Mouse (Mus musculus): ENCODE measurements around the gene Dmc1. TPM values are rescaled to one million over a fixed set of nuclear protein-coding genes. Genes with fewer than 3 reads are reported as not detected.

Dmc1 gene
- total RNA-seq, 2 experiments from 2014 or later = 0.79 to 1.3 TPM

DNA sequence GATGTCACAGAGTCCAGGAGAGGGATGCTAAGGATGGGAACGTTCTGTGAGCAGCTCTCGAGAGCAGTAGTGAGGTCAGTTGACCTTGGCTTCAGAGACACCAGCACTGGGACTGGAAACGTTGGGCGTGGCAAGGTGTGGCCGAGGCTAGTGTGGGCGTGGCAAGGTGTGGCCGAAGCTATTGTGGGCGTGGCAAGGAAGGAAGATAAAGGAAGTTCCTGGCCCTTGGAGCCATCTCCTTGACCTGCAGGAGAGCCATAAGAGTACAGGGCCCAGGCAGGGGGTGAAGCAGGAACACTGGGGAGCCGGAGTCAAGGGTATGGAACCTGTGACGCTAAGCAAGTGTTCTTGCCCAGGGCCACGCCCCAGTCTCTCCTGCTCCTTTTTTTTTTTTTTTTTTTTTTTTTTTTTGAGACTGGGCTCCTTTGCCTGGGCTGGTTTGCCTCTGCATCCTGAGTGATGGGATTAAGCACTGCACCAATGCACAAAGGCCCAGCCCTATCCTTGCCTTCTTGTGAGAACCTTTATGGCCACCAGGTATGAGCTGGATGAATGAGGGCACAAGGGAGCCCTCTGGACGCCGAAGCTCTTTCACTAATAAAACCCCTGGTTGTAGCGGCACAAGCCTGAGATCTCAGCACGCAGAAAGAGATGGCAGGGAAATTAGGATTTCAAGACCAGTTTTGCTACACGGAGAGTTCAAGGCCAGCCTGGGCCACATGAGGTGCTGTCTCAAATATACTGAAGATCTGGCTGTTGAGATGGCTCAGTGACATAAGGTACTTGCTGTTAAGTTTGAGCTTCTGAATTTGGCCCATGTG, 85.3 kb downstream of the Dmc1 start:
- Histone ChIP-seq H3K27ac (no peak overlapping the region), H3K4me3 (no peak overlapping the region)
- no peak for DNase-seq (ENCODE audit: low spot score in 2 of 2)
- no peak for TF ChIP-seq CTCF (conservative IDR thresholded peaks at IDR 0.05)

DNA sequence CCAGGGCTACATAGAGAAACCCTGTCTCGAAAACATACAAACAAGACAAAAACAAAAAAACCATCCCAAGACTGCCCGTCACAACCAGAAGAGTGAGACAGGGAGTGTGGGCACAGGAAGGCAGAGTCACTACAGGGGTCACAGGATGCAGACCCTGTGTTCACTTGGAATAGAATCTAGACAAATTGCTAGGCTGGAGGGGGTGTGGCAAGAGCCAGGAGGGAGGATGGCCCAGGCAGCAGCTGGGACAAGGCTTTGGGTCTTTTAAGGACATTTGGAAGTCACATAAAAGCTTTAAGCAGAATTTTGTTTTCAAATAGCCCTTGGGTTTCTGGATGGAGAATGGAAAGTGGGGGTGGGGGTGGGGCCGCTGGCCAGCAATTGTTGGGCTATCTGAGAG, 86.3 kb downstream of the Dmc1 start:
- no peak overlapping the region for H3K27ac ChIP-seq
- TF ChIP-seq CTCF (conservative IDR thresholded peaks at IDR 0.05) = no peak
- no peak overlapping the region for H3K4me3 ChIP-seq
- DNase-seq (ENCODE audit: low spot score in 2 of 2) = no peak

DNA sequence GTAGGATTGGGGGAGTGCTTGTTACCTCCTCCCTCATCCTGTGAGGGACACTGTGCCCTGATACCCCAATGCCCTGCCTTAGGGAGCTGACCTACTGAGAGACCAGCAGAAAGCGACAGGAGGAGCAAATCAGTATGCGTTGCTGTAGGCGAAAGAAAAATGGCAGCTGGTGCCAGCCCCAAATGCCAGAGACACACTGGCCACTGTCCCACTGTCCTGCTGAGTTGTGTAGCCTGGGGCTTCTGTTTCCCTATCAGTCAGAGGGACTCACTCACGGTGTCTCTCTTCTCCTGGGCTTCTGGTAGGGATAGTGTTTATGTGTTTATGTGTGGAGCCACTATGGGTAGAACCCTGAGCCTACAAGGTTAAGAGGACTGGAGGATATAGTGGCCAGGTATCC, 87.2 kb downstream of the Dmc1 start:
- DNase-seq (ENCODE audit: low spot score in 2 of 2) = no peak
- Histone ChIP-seq H3K27ac (no peak overlapping the region), H3K4me3 (no peak overlapping the region)
- TF ChIP-seq CTCF (conservative IDR thresholded peaks at IDR 0.05) = no peak

DNA sequence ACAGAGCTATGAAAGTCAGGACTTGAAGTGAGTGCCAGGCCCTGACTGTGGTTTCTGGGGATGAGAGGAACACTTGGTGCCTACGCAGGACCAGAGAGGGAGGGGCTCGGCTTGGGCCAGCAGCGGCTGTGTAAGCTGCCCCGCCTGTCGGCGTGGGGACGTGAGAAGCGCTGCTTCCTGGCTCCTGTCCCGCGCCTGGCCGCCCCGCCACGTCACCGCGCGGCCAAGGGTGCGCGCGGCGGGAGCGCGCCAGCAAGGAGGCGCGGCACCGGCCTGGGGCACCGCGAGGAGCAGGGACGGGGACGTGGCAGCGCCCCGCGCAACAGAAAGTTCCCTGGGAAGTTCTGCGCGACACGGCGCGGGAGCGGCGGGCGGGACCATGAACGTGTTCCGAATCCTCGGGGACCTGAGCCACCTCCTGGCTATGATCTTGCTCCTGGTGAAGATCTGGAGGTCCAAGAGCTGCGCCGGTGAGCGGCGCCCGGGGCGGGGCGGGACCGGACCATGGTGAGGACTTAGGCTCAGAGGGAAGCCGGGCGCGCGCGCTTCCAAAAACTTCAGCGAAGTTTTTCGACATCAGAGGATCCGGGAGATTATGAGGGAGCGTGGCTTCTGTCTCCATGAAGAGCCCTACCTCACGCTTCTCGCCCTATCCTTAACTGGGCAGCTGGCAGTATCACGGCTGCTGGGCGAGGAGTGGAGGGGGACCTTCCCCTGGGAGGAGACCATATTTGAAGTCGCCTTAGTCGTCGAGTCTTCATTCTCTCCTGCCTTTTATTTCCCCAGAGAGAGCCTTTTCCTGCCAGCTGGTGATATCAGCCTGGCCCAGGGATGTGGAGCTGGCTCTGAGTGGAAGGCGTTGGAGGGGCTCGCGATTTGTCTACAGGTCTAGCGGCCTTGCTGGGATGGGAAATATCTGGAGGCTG, 88.5 kb downstream of the Dmc1 start, which contains the start of gene Kdelr3:
TSS of gene Kdelr3 (plus strand) at position 241 of the 926 bp plus-strand sequence.
- TF ChIP-seq CTCF (conservative IDR thresholded peaks at IDR 0.05) = no peak
- peak within 1 kb of the TSS; percentile 57 for H3K4me3 ChIP-seq
- H3K27ac ChIP-seq = no peak within 1 kb of the TSS
- no peak for DNase-seq (ENCODE audit: low spot score in 2 of 2)

DNA sequence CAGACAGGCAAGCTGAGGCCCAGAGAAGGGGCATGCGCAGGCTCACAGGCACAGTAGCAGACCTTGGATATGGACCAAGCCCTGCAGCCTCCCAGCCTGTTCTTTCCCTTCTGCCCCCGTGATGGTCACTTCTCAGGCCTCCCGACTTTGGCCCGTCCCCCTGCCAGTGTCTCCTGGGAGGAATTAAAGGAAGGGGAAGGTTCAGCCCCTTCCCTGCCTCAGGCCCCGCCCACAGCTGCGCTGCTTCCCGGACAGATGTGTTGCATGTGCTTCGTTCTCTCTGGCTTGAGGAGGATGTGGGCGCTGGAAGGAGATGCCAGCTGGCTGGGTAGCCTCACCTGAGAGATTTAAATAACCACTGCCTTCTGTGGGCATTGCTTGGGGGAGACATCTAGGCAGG, 91.0 kb downstream of the Dmc1 start:
- TF ChIP-seq CTCF (conservative IDR thresholded peaks at IDR 0.05) = no peak
- no peak overlapping the region for H3K27ac ChIP-seq
- H3K4me3 ChIP-seq = no peak overlapping the region
- DNase-seq (ENCODE audit: low spot score in 2 of 2) = no peak

DNA sequence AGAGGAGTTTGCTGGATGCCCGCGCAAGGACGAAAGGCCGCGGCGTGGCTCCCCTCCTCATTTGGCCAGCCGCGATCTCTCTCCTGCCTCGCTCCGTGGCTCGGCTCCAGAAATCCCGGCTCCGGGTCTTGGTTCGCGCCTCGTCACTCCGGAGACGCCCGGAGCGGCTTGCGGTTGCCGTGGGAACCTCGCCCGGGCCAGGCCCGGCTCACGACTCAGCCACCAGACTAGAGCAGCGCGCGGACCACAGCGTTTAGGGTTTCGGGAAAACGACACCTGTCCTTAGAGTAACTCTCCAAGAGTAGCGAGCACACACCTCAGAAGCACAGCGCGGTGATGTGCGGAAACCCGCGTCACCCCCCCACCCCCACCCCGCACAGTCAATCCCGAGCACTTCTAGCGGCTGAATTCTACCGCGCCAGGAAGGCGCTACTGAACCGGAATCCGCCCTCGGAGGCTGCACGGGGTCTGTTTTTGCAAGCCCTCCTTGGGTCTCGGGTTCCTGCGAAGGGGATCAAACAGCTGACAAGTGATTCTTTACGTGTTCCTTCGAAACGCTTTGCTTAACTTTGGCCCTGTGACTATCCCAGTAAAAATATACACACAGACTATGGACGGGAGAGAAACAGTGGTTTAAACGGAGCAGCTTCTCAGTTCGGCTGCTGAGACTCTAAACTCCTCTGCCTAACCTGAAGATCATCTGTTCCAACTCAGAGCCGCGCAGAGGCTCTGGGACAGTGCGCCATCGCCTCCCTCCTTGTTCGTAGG, 93.2 kb downstream of the Dmc1 start:
- peak overlapping the region; percentile 88 for H3K27ac ChIP-seq
- peak; percentile 31 for TF ChIP-seq CTCF (conservative IDR thresholded peaks at IDR 0.05)
- peak overlapping the region; percentile 55 for H3K4me3 ChIP-seq
- DNase-seq (ENCODE audit: low spot score in 2 of 2) = peak; percentile 82 to 87

Small RNAs within 50 kb of the gene (microRNA-seq; reads per million reads assigned to microRNA genes)
- 0 reads per million in 2 experiments for gene Gm27903

Other genes with a start within 250 kb of the Dmc1 start
- gene Tmem184b, start 201.5 kb downstream of the Dmc1 start, total RNA-seq (2021) = 10 to 100 TPM; 53.6 to 56.0 TPM
- 100 to 1,000 TPM; 104 to 108 TPM for gene Csnk1e, start 149.5 kb downstream of the Dmc1 start, total RNA-seq (2021)
- gene Kcnj4, start 99.9 kb downstream of the Dmc1 start, total RNA-seq (2021) = 10 to 100 TPM; 85.5 to 88.6 TPM
- gene Kdelr3, start 88.7 kb downstream of the Dmc1 start, total RNA-seq (2021) = under 1 TPM in 1 of 2 experiments, not detected in 1; 0.51 TPM
- 100 to 1,000 TPM; 322 to 329 TPM for gene Ddx17, start 58.4 kb downstream of the Dmc1 start, total RNA-seq (2021)
- 10 to 100 TPM; 12.3 to 13.1 TPM for gene Fam227a, start 53.8 kb upstream of the Dmc1 start, total RNA-seq (2021)
- 10 to 100 TPM; 39.5 to 45.4 TPM for gene Cby1, start 54.1 kb upstream of the Dmc1 start, total RNA-seq (2021)
- 100 to 1,000 TPM in 1 of 2 experiments, 10 to 100 TPM in 1; 99.9 to 105 TPM for gene Tomm22, start 65.8 kb upstream of the Dmc1 start, total RNA-seq (2021)
- 10 to 100 TPM; 46.0 to 47.0 TPM for gene Josd1, start 82.8 kb upstream of the Dmc1 start, total RNA-seq (2021)
- gene Gtpbp1, start 85.7 kb upstream of the Dmc1 start, total RNA-seq (2021) = 10 to 100 TPM; 52.4 to 59.1 TPM
- gene Sun2, start 137.4 kb upstream of the Dmc1 start, total RNA-seq (2021) = 10 to 100 TPM; 29.2 to 34.8 TPM
- gene Dnal4, start 172.7 kb upstream of the Dmc1 start, total RNA-seq (2021) = 10 to 100 TPM; 55.5 to 64.8 TPM
- gene Nptxr, start 199.7 kb upstream of the Dmc1 start, total RNA-seq (2021) = 100 to 1,000 TPM; 756 to 804 TPM
- gene Npcd, start 229.1 kb upstream of the Dmc1 start, total RNA-seq (2021) = 10 to 100 TPM; 11.9 to 22.4 TPM
- gene Cbx6, start 229.6 kb upstream of the Dmc1 start, total RNA-seq (2021) = 100 to 1,000 TPM; 336 to 347 TPM